Mouse (Mus musculus) hindbrain, embryonic 11.5 days (tissue): Measurements from ENCODE around the gene Atf6. TPM values are rescaled to one million over a fixed set of nuclear protein-coding genes. Genes with fewer than 3 reads are reported as not detected.

ENCODE experiments used
- ATAC-seq: fragments of 200-750 bp; cut with Nextera tagmentation; 2 replicates; pipeline ENCODE4 v1.8.0; 2017; ENCODE audit warnings: mild to moderate bottlenecking, moderate TSS enrichment, moderate library complexity; ENCODE audit not compliant: low FRiP score
- DNase-seq: peaks from one replicate; pipeline ENCODE4 v3.0.0-alpha.2; 2015; ENCODE audit warnings: low spot score
- H3K27ac ChIP-seq: fragments of 300-500 bp; sonication (generic); 2 replicates; pipeline ENCODE4 v1.5.1; 2014; ENCODE audit warnings: mild to moderate bottlenecking, low read depth, low read length
- H3K27me3 ChIP-seq: fragments of 300-500 bp; sonication (generic); 2 replicates; pipeline ENCODE4 v1.6.1; 2014; ENCODE audit warnings: mild to moderate bottlenecking, low read length, moderate library complexity, mixed read lengths; ENCODE audit not compliant: control insufficient read depth, insufficient read depth
- H3K36me3 ChIP-seq: fragments of 300-500 bp; sonication (generic); 2 replicates; pipeline ENCODE4 v1.6.1; 2014; ENCODE audit warnings: mild to moderate bottlenecking, low read length, moderate library complexity, mixed read lengths; ENCODE audit not compliant: control insufficient read depth, insufficient read depth
- H3K4me1 ChIP-seq: fragments of 300-500 bp; sonication (generic); replicated peaks from 2 replicates; pipeline ENCODE4 v1.6.1; 2014; ENCODE audit warnings: low read length, mixed read lengths; ENCODE audit not compliant: control insufficient read depth, insufficient read depth
- H3K4me2 ChIP-seq: fragments of 300-500 bp; sonication (generic); replicated peaks from 2 replicates; pipeline ENCODE4 v1.6.1; 2014; ENCODE audit warnings: mild to moderate bottlenecking, low read depth, low read length
- H3K4me3 ChIP-seq: fragments of 300-500 bp; sonication (generic); 2 replicates; pipeline ENCODE4 v1.5.1; 2014; ENCODE audit warnings: low read depth, low read length
- H3K9ac ChIP-seq: fragments of 300-500 bp; sonication (generic); 2 replicates; pipeline ENCODE4 v1.6.1; 2014; ENCODE audit warnings: low read depth, low read length
- H3K9me3 ChIP-seq: fragments of 300-500 bp; sonication (generic); 2 replicates; pipeline ENCODE4 v1.6.1; 2016; ENCODE audit warnings: low read length; ENCODE audit not compliant: control insufficient read depth
- WGBS: fragments of 180-500 bp; shearing (Covaris S2); extraction: QIAGEN DNeasy Blood & Tissue Kit; methylation state at CpG from one replicate; pipeline ENCODE4 v1.1.7; 2014; 5-methylcytosine and 5-hydroxymethylcytosine counted together
- polyA plus RNA-seq: library from polyadenylated mRNA; unstranded; fragments of >200 nt; fragmentation: Nextera tagmentation; extraction: Ambion mirVana; gene quantifications from 2 replicates; pipeline ENCODE4 v1.2.1, GENCODE M21; 2014

Gene Atf6
- polyA plus RNA-seq, 1 experiment from 2014 or later: 10.2 TPM

DNA sequence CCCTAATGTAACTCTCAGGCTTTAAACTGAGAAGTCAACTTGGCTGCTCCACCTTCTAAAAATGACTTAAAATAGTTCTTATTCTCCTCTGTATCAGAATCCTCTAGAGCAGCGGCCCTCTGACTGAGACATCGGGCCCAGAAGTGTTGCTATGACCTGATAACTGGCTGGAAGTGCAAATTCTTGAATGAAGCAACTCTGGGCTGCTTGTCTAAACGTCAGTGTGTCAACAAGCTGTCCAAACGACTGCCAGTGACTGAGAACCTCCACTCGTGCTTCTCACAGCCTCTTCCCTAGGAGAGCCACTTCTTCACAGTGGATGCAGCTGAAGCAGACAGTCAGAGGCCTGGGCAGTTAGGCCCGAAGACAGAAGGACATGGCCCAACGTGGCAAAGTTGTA lies 64.9 kb downstream of the Atf6 start:
- Histone ChIP-seq H3K4me3 (no peak overlapping the region), H3K9ac (no peak overlapping the region), H3K27me3 (no peaks in the 10 kb centered on the region), H3K4me2 (no peak overlapping the region), H3K27ac (no peak overlapping the region), H3K4me1 (no peaks in the 10 kb centered on the region), H3K36me3 (no peaks in the 10 kb centered on the region), H3K9me3 (no peaks in the 10 kb centered on the region)
- ATAC-seq (no peak), DNase-seq (no peak)
- 69% methylated on average over 7 of the region's 7 CpGs for WGBS

DNA sequence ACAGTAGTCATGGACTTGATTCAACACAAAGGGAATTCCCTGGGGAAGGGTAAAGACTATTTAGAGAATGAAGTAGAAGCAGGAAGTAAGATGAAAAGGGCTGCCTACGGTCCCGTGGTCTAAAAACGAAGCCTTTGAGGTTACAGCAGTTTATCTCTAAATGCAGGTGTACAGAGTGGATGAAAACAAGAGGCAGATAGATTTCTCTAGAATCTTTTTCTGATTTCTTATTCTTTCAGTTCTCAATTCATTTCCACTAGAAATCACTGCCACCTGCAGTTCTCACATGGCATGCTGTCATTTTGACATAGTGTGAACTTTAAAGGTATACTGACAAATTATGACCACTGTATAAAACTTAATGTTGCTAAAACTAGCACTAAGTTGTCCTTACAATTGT lies 66.9 kb downstream of the Atf6 start:
- Histone ChIP-seq H3K9ac (no peak overlapping the region), H3K27ac (no peak overlapping the region), H3K27me3 (no peaks in the 10 kb centered on the region), H3K9me3 (no peaks in the 10 kb centered on the region), H3K4me1 (no peaks in the 10 kb centered on the region), H3K4me2 (no peak overlapping the region), H3K36me3 (no peaks in the 10 kb centered on the region), H3K4me3 (no peak overlapping the region)
- 87% methylated on average over 3 of the region's 3 CpGs for WGBS
- DNase-seq (no peak), ATAC-seq (no peak)

- no peaks in the 10 kb centered on the region for H3K4me1 ChIP-seq
- 87% methylated on average over 9 of the region's 9 CpGs for WGBS
These were observed 71.7 kb downstream of the Atf6 start for GRCm38 (mm10) chr1:170795741-170796347.

DNA sequence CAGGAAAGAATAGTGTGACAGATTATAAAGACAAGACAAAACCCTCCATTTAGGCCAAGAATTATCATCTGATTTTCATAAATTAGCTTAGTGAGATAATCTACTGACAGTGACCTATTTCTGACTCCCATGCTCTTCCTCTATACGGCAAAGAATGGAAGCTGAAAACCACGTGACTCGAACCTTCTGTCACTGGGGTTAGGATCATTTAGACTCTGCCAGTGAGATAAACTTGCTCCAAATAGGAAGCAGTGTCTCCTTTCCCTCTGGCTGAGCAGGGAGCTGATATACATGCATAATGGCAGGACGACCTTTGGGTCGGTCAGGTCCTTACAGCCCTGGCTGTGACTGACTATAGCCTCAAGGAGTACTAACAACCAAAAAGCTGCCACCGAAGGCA lies 76.0 kb downstream of the Atf6 start:
- Histone ChIP-seq H3K9me3 (no peaks in the 10 kb centered on the region), H3K4me2 (no peak overlapping the region), H3K36me3 (peaks cover 3% of the 10 kb centered on the region; the same call in 1 of the 2 replicates), H3K9ac (no peak overlapping the region), H3K4me1 (no peaks in the 10 kb centered on the region), H3K27ac (no peak overlapping the region), H3K4me3 (no peak overlapping the region), H3K27me3 (no peaks in the 10 kb centered on the region)
- ATAC-seq: no peak
- no peak for DNase-seq
- WGBS: 84% methylated on average over 6 of the region's 6 CpGs

More at GRCm38 (mm10) chr1:170795741-170796347, 71.7 kb downstream of the Atf6 start:
- no peaks in the 10 kb centered on the region for H3K9me3 ChIP-seq
- no peak overlapping the region for H3K27ac ChIP-seq
- DNase-seq: no peak
- H3K9ac ChIP-seq: no peak overlapping the region
- no peaks in the 10 kb centered on the region for H3K27me3 ChIP-seq
- ATAC-seq: no peak
- H3K4me2 ChIP-seq: no peak overlapping the region
- no peaks in the 10 kb centered on the region for H3K36me3 ChIP-seq
- no peak overlapping the region for H3K4me3 ChIP-seq

- no peak overlapping the region for H3K4me2 ChIP-seq
- ATAC-seq (no peak), DNase-seq (no peak)
- WGBS: 95% methylated on average over 3 of the region's 3 CpGs
- no peak overlapping the region for H3K4me3 ChIP-seq
- H3K27me3 ChIP-seq: no peaks in the 10 kb centered on the region
- H3K9me3 ChIP-seq: no peaks in the 10 kb centered on the region
- no peak overlapping the region for H3K9ac ChIP-seq
- H3K36me3 ChIP-seq: peaks cover 3% of the 10 kb centered on the region; the same call in 1 of the 2 replicates
- no peak overlapping the region for H3K27ac ChIP-seq
- H3K4me1 ChIP-seq: no peaks in the 10 kb centered on the region
These were observed 76.6 kb downstream of the Atf6 start for GRCm38 (mm10) chr1:170791001-170791400.

DNA sequence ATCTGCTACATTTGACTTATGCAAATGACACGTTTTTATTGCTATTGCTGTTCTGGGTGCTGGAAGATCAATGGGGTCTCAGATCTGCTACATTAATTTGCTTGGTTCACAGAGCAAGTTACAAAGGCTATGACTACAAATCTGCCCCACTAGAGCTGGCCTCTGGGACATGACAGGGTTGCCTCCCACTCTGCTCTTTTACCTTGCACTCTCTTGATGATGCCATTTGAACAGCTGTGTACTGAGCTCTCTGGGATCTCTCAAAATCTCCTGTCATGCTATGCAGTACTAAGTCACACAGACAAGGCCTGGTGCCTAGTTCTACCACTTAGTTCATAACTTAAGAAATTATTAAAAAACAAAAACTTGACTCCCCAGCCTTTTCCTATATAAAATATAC lies 79.9 kb downstream of the Atf6 start:
- DNase-seq: no peak
- Histone ChIP-seq H3K36me3 (peaks cover 3% of the 10 kb centered on the region; the same call in 1 of the 2 replicates), H3K27me3 (no peaks in the 10 kb centered on the region), H3K4me2 (no peak overlapping the region), H3K9ac (no peak overlapping the region), H3K27ac (no peak overlapping the region), H3K4me1 (no peaks in the 10 kb centered on the region), H3K9me3 (no peaks in the 10 kb centered on the region), H3K4me3 (no peak overlapping the region)
- no peak for ATAC-seq
- WGBS: 71% methylated on average over 1 of the region's 1 CpGs

GRCm38 (mm10) chr1:170786570-170787341 lies 80.8 kb downstream of the Atf6 start:
- no peaks in the 10 kb centered on the region for H3K4me1 ChIP-seq
- ATAC-seq (no peak), DNase-seq (no peak)
- H3K9me3 ChIP-seq: no peaks in the 10 kb centered on the region
- no peaks in the 10 kb centered on the region for H3K27me3 ChIP-seq
- no peak overlapping the region for H3K4me3 ChIP-seq
- H3K27ac ChIP-seq: no peak overlapping the region
- no peak overlapping the region for H3K4me2 ChIP-seq
- no peak overlapping the region for H3K9ac ChIP-seq
- peaks cover 3% of the 10 kb centered on the region; the same call in 1 of the 2 replicates for H3K36me3 ChIP-seq
- 95% methylated on average over 14 of the region's 14 CpGs for WGBS

GRCm38 (mm10) chr1:170777688-170778087 lies 89.9 kb downstream of the Atf6 start:
- ATAC-seq: no peak
- WGBS: 79% methylated on average over 4 of the region's 4 CpGs
- Histone ChIP-seq H3K36me3 (no peaks in the 10 kb centered on the region), H3K9ac (no peak overlapping the region), H3K4me2 (no peak overlapping the region), H3K4me1 (no peaks in the 10 kb centered on the region), H3K4me3 (no peak overlapping the region), H3K27ac (no peak overlapping the region), H3K27me3 (no peaks in the 10 kb centered on the region), H3K9me3 (no peaks in the 10 kb centered on the region)
- no peak for DNase-seq

GRCm38 (mm10) chr1:170774431-170774830 lies 93.1 kb downstream of the Atf6 start:
- H3K4me3 ChIP-seq: no peak overlapping the region
- 86% methylated on average over 1 of the region's 1 CpGs for WGBS
- H3K4me2 ChIP-seq: no peak overlapping the region
- no peak for ATAC-seq
- no peak for DNase-seq
- H3K27me3 ChIP-seq: no peaks in the 10 kb centered on the region
- H3K9ac ChIP-seq: no peak overlapping the region
- H3K27ac ChIP-seq: no peak overlapping the region
- no peaks in the 10 kb centered on the region for H3K36me3 ChIP-seq
- no peaks in the 10 kb centered on the region for H3K4me1 ChIP-seq
- H3K9me3 ChIP-seq: no peaks in the 10 kb centered on the region
